9 mouse cellular contexts compared by ENCODE assay signal in genomic region chr17:29415761-29416662, GRCm38 (mm10). TPM values are rescaled to one million over a fixed set of nuclear protein-coding genes. Genes with fewer than 3 reads are reported as not detected.
DNase-seq lines count a peak whose midpoint lies in the region; ATAC-seq and TF ChIP-seq lines count a peak whose summit lies in the region.
"Had no signal": no experiment of that assay in that cellular context is flagged by ENCODE, and none has a peak within 500 bp of the region (broad histone marks: within the 10 kb centered on the region; RNA-seq: fewer than 3 reads in every experiment).

No protein-coding gene starts in this region.

- WGBS in intestine, embryonic 16.5 days: 18% methylated on average over 31 of the region's 31 CpGs
- 9% methylated on average over 31 of the region's 31 CpGs for WGBS in midbrain, embryonic 10.5 days

- peak overlapping the region; percentile 68 for H3K9ac ChIP-seq in intestine, embryonic 16.5 days (ENCODE audit: low read depth, low read length)

- peak overlapping the region; percentile 73 for H3K4me3 ChIP-seq in E14TG2a.4 (replicated peaks; ENCODE audit: low read length)
- peak overlapping the region; percentile 32 for H3K4me3 ChIP-seq in intestine, embryonic 16.5 days (ENCODE audit: low read length)
- peak overlapping the region; percentile 45 for H3K4me3 ChIP-seq in midbrain, embryonic 10.5 days
- no peak overlapping the region for H3K4me3 ChIP-seq in layer of hippocampus, adult 2 months
- H3K4me3 ChIP-seq: megakaryocyte, embryonic 14.5 days had no signal

- peaks cover 49% of the 10 kb centered on the region for H3K27me3 ChIP-seq in E14TG2a.4 (ENCODE audit: insufficient read depth, low read length)
- H3K27me3 ChIP-seq in intestine, embryonic 16.5 days (replicated peaks; ENCODE audit: control insufficient read depth, insufficient read depth, low read length): no peaks in the 10 kb centered on the region
- peaks cover 38% of the 10 kb centered on the region for H3K27me3 ChIP-seq in midbrain, embryonic 10.5 days (ENCODE audit: low read depth, poor library complexity, severe bottlenecking)

- peak; percentile 60 for ATAC-seq in granulocyte monocyte progenitor cell, adult 5-6 weeks (replicated peaks; ENCODE audit: poor library complexity, severe bottlenecking)
- ATAC-seq in intestine, embryonic 16.5 days: peak; percentile 78
- no peak for ATAC-seq in erythroblast, adult 5-6 weeks (replicated peaks; ENCODE audit: low FRiP score, poor library complexity, severe bottlenecking)

- no peak for TF ChIP-seq CTCF in E14TG2a.4 (conservative IDR thresholded peaks at IDR 0.05; ENCODE audit: low read length)
- TF ChIP-seq CTCF in layer of hippocampus, adult 2 months (conservative IDR thresholded peaks at IDR 0.05): no peak

- no peaks in the 10 kb centered on the region for H3K36me3 ChIP-seq in E14TG2a.4 (ENCODE audit: insufficient read depth, low read length)
- H3K36me3 ChIP-seq in intestine, embryonic 16.5 days (ENCODE audit: control insufficient read depth, insufficient read depth, low read length): no peaks in the 10 kb centered on the region
- no peaks in the 10 kb centered on the region for H3K36me3 ChIP-seq in midbrain, embryonic 10.5 days

- H3K4me1 ChIP-seq in E14TG2a.4 (replicated peaks; ENCODE audit: low read depth, low read length): peaks cover 63% of the 10 kb centered on the region
- H3K4me1 ChIP-seq in intestine, embryonic 16.5 days (ENCODE audit: control insufficient read depth, insufficient read depth, low read length): peaks cover 14% of the 10 kb centered on the region
- peaks cover 17% of the 10 kb centered on the region for H3K4me1 ChIP-seq in midbrain, embryonic 10.5 days

- H3K9me3 ChIP-seq in E14TG2a.4 (ENCODE audit: low read length): no peaks in the 10 kb centered on the region
- H3K9me3 ChIP-seq in intestine, embryonic 16.5 days (ENCODE audit: control insufficient read depth, low read length): no peaks in the 10 kb centered on the region
- H3K9me3 ChIP-seq in midbrain, embryonic 10.5 days (replicated peaks): no peaks in the 10 kb centered on the region
- H3K9me3 ChIP-seq: megakaryocyte, embryonic 14.5 days had no signal

- peak overlapping the region; percentile 64 for H3K4me2 ChIP-seq in intestine, embryonic 16.5 days (ENCODE audit: low read depth, low read length)

- peak; percentile 87 for DNase-seq in embryo, embryonic 10 days (ENCODE audit: low spot score)
- peak; percentile 76 for DNase-seq in midbrain, embryonic 10.5 days (ENCODE audit: low spot score)
- peak; percentile 52 for DNase-seq in testis, postnatal 14 days (ENCODE audit: low spot score)
- no peak for DNase-seq in layer of hippocampus, adult 2 months (ENCODE audit: low spot score in 2 of 2)

- H3K27ac ChIP-seq in intestine, embryonic 16.5 days (ENCODE audit: low read length): peak overlapping the region; percentile 50; the same call in 1 of the 2 replicates
- peak overlapping the region; percentile 80 for H3K27ac ChIP-seq in midbrain, embryonic 10.5 days (replicated peaks)
- H3K27ac ChIP-seq in layer of hippocampus, adult 2 months: no peak overlapping the region

RNA-seq across cellular contexts. Expression of gene Fgd2, which starts 55.3 kb away (rescaled TPM):
- total RNA-seq in granulocyte monocyte progenitor cell, adult 5-6 weeks (2014; fragmentation: Nextera tagmentation): 42.8 and 70.9 TPM in 2 replicates
- total RNA-seq in granulocyte monocyte progenitor cell, adult 5-6 weeks (2017): 23.6 and 30.5 TPM in 2 replicates
- 9.8 and 11.5 TPM in 2 replicates for polyA plus RNA-seq in intestine, embryonic 16.5 days (2015; fragmentation: Nextera tagmentation; extraction: Ambion mirVana)
- 3.8 and 4.1 TPM in 2 replicates for polyA plus RNA-seq in midbrain, embryonic 10.5 days (2016; fragmentation: Nextera tagmentation; extraction: Ambion mirVana)
- 1 to 10 TPM; 3.8 to 4.4 TPM for total RNA-seq in layer of hippocampus, adult 2 months (2021)
- total RNA-seq in erythroblast, adult 5-6 weeks (2015; ENCODE audit: low replicate concordance): 3.3 TPM in 2 replicates
- 2.5 and 4.3 TPM in 2 replicates for total RNA-seq in erythroblast, adult 5-6 weeks (2017; ENCODE audit: low replicate concordance)

Comparison
In these comparisons a context has a peak if more than half of its experiments do, and no peak if none do; other contexts are left out.
1. DNase-seq: peak in embryo, embryonic 10 days (single experiment), midbrain, embryonic 10.5 days (single experiment) and testis, postnatal 14 days (single experiment); none in layer of hippocampus, adult 2 months (0 of 2).
2. RNA of gene Fgd2, which starts 55.3 kb away (total RNA-seq): 23.6 to 70.9 TPM in granulocyte monocyte progenitor cell, adult 5-6 weeks; 3.8 to 4.4 TPM in layer of hippocampus, adult 2 months and 2.5 to 4.3 TPM in erythroblast, adult 5-6 weeks; every median in the first group is over 4 times any median in the second.